ENCODE assay signal across 7 mouse cellular contexts in genomic region chrX:150458766-150459350, GRCm38 (mm10). TPM values are rescaled to one million over a fixed set of nuclear protein-coding genes. Genes with fewer than 3 reads are reported as not detected.
DNase-seq lines count a peak whose midpoint lies in the region; ATAC-seq and TF ChIP-seq lines count a peak whose summit lies in the region.

Gene Tmem29 (minus strand): TSS chrX:150459154.

- peak within 1 kb of the TSS; percentile 50 for H3K4me3 ChIP-seq in intestine, postnatal 0 days (ENCODE audit: low read depth, low read length)
- H3K4me3 ChIP-seq in midbrain, embryonic 12.5 days, result peak within 1 kb of the TSS; percentile 43
- peak within 1 kb of the TSS; percentile 90 for H3K4me3 ChIP-seq in small intestine, adult 2 months (ENCODE audit: low read depth, low read length)

- WGBS in intestine, postnatal 0 days, result 3% methylated on average over 30 of the region's 30 CpGs
- WGBS in midbrain, embryonic 12.5 days, result 2% methylated on average over 30 of the region's 30 CpGs
- WGBS in small intestine, adult 2 months, result under 1% methylated on average over 30 of the region's 30 CpGs

- peak within 1 kb of the TSS; percentile 61 for H3K4me2 ChIP-seq in intestine, postnatal 0 days (replicated peaks; ENCODE audit: low read depth)
- H3K4me2 ChIP-seq in midbrain, embryonic 12.5 days (replicated peaks), result peak within 1 kb of the TSS; percentile 44

- DNase-seq in adrenal gland, adult 8-10 months, result peak; percentile 90
- peak; percentile 81 for DNase-seq in embryo, embryonic 9.5 days (ENCODE audit: extremely low spot score)
- DNase-seq in gonadal fat pad, adult 2 months (ENCODE audit: low read depth), result peak; percentile 33
- peak; percentile 86 for DNase-seq in left cerebral cortex, postnatal 4 days

- no peaks in the 10 kb centered on the region for H3K4me1 ChIP-seq in intestine, postnatal 0 days (replicated peaks; ENCODE audit: control insufficient read depth, insufficient read depth, low read length)
- H3K4me1 ChIP-seq in midbrain, embryonic 12.5 days, result 0 out of 2 replicates have a peak, but pooled peaks cover 3% of the 10 kb centered on the region
- H3K4me1 ChIP-seq in small intestine, adult 2 months (ENCODE audit: control insufficient read depth, insufficient read depth, insufficient read length, low read length), result no peaks in the 10 kb centered on the region

- no peak for TF ChIP-seq POLR2A in small intestine, adult 2 months (IDR thresholded peaks at IDR 0.05; ENCODE audit: low read depth, low read length)

- peak; percentile 97 for ATAC-seq in intestine, postnatal 0 days
- peak; percentile 97 for ATAC-seq in midbrain, embryonic 12.5 days (ENCODE audit: low FRiP score, low read depth)

- H3K36me3 ChIP-seq in intestine, postnatal 0 days (ENCODE audit: control insufficient read depth, insufficient read depth), result no peaks in the 10 kb centered on the region
- no peaks in the 10 kb centered on the region for H3K36me3 ChIP-seq in midbrain, embryonic 12.5 days
- no peaks in the 10 kb centered on the region for H3K36me3 ChIP-seq in small intestine, adult 2 months (ENCODE audit: control insufficient read depth, insufficient read depth, low read length)

- no peak within 1 kb of the TSS; the same call in 1 of the 2 replicates for H3K9ac ChIP-seq in intestine, postnatal 0 days (ENCODE audit: low read depth, low read length)
- H3K9ac ChIP-seq in midbrain, embryonic 12.5 days (replicated peaks), result peak within 1 kb of the TSS; percentile 28; the same call in 1 of the 2 replicates

- no peaks in the 10 kb centered on the region for H3K27me3 ChIP-seq in intestine, postnatal 0 days (replicated peaks; ENCODE audit: control insufficient read depth, insufficient read depth, low read length)
- H3K27me3 ChIP-seq in midbrain, embryonic 12.5 days, result no peaks in the 10 kb centered on the region
- H3K27me3 ChIP-seq in small intestine, adult 2 months (ENCODE audit: control insufficient read depth, insufficient read depth, low read length), result no peaks in the 10 kb centered on the region

- intact Hi-C loops in left cerebral cortex, postnatal 4 days (cut with DNase I), result no loop called here

- no peak within 1 kb of the TSS for H3K27ac ChIP-seq in intestine, postnatal 0 days (ENCODE audit: low read depth, low read length)
- H3K27ac ChIP-seq in midbrain, embryonic 12.5 days (replicated peaks), result 0 out of 2 replicates have a peak within 1 kb of the TSS, but pooled peaks have one; percentile 56
- 0 out of 2 replicates have a peak within 1 kb of the TSS, but pooled peaks have one; percentile 62 for H3K27ac ChIP-seq in small intestine, adult 2 months (ENCODE audit: insufficient read depth, low read depth, low read length)

- TF ChIP-seq CTCF in intestine, postnatal 0 days (IDR thresholded peaks at IDR 0.05; ENCODE audit: low read depth), result peak; percentile 73
- TF ChIP-seq CTCF in small intestine, adult 2 months (IDR thresholded peaks at IDR 0.05; ENCODE audit: extremely low read depth, insufficient read length, insufficient replicate concordance, low read depth, low read length), result peak; percentile 63; the same call in 1 of the 2 replicates

- no peaks in the 10 kb centered on the region for H3K9me3 ChIP-seq in intestine, postnatal 0 days (ENCODE audit: control insufficient read depth)
- H3K9me3 ChIP-seq in midbrain, embryonic 12.5 days, result no peaks in the 10 kb centered on the region

RNA-seq across cellular contexts. Expression of gene Tmem29, which starts in this region (rescaled TPM):
- 10 to 100 TPM; 21.1 to 29.4 (median 28.0) TPM for total RNA-seq in adrenal gland, adult 8-10 months (2022)
- polyA plus RNA-seq in gonadal fat pad, adult 2 months (2012; rRNA removed), result 8.1 and 9.3 TPM in 2 replicates
- polyA plus RNA-seq in intestine, postnatal 0 days (2015; fragmentation: Nextera tagmentation; extraction: Ambion mirVana), result 17.2 and 17.3 TPM in 2 replicates
- total RNA-seq in left cerebral cortex, postnatal 4 days (2021), result 10 to 100 TPM; 56.7 to 60.3 TPM
- polyA plus RNA-seq in midbrain, embryonic 12.5 days (2016; fragmentation: Nextera tagmentation; extraction: Ambion mirVana), result 46.8 and 48.0 TPM in 2 replicates
- 0.52 and 1.3 TPM in 2 replicates for polyA plus RNA-seq in small intestine, adult 2 months (2012; rRNA removed)

Comparison
In these comparisons a context has a peak if more than half of its experiments do, and no peak if none do; other contexts are left out.
1. DNase-seq: peak in every context shown above with its lines; median percentile 90 in adrenal gland, adult 8-10 months; 86 in left cerebral cortex, postnatal 4 days; 81 in embryo, embryonic 9.5 days; 33 in gonadal fat pad, adult 2 months.